Mouse (Mus musculus) thymus, adult 2 months (tissue): ENCODE measurements around the gene Hipk4.

ENCODE experiments used
- CTCF ChIP-seq: fragments of 200-500 bp; IDR thresholded peaks from 2 replicates; pipeline ENCODE4 v1.5.1; 2012; ENCODE audit warnings: mild to moderate bottlenecking, control low read depth, low read length, moderate library complexity, borderline replicate concordance; ENCODE audit not compliant: control insufficient read depth, poor library complexity, insufficient read depth; ENCODE audit errors: extremely low read depth
- POLR2A ChIP-seq: fragments of 200-500 bp; IDR thresholded peaks from 2 replicates; pipeline ENCODE4 v1.6.1; 2012; ENCODE audit warnings: mild to moderate bottlenecking, low read length, control low read depth, moderate library complexity; ENCODE audit not compliant: control insufficient read depth, poor library complexity, insufficient read depth; ENCODE audit errors: extremely low read depth

DNA sequence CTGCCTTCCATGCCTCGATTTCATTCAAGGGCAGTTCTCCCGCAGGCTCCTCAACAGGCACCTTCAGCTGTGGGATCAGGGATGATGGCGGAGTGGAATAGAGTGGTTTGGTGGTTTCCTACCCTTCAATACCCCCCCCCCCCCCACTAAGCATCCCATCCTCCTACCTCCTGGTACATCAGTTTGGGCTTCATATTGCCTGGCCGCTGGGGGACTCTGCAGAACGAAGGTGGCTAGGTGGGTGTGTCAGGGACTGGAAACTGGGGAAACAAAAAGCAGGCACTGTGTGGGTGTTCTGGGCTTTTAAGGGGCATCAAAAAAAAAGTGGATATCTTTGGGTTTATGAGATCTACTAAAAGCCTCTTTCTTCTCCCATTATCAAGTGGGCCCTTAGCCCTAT, 18.9 kb downstream of the Hipk4 start:
- no peak for TF ChIP-seq CTCF
- TF ChIP-seq POLR2A, result no peak
